Mouse (Mus musculus) frontal cortex, postnatal 14 days (tissue): ENCODE results near the gene Olfr169.
"Not testable (repeated sequence)": the region's sequence is repeated elsewhere in the genome, so short reads cannot be mapped to it uniquely, and the experiment has no call there.

ENCODE experiments used
- DNase-seq, 2 experiments: peaks; one replicate each; pipeline ENCODE4 v3.0.0; 2022; ENCODE audit warnings: low spot score in 2 of 2

Gene Olfr169

DNA sequence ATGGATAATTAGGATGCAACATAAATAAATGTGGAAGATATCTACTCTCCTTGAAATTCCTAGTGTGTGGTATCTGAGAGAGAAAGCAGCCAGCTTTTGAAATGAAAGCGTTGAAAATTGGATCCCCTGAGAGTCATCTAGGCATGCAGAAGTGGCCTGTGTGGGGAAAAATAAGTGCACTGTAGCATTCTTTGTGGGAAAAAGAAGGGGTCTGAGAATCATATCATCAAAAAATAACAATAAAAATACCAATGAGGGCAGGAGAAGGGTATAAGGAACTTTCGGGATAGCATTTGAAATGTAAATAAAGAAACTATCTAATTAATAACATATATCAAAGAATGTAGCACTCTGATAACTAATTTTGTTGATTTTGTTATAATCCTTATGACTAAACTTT is at the start of gene Olfr169:
TSS of gene Olfr169 (minus strand) at position 101 of the 400 bp plus-strand sequence.
- DNase-seq: not testable (repeated sequence)

DNA sequence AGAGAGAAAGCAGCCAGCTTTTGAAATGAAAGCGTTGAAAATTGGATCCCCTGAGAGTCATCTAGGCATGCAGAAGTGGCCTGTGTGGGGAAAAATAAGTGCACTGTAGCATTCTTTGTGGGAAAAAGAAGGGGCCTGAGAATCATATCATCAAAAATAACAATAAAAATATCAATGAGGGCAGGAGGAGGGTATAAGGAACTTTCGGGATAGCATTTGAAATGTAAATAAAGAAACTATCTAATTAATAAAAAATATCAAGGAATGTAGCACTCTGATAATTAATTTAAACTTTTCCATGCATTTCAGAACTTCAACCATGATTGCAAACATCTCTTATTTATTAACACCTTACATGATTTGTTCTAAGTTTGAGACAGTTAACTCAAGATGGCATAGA is 40.2 kb upstream of the Olfr169 start, which contains the start of gene Olfr170:
TSS of gene Olfr170 (minus strand) at position 101 of the 400 bp plus-strand sequence.
- DNase-seq: not testable (repeated sequence)

DNA sequence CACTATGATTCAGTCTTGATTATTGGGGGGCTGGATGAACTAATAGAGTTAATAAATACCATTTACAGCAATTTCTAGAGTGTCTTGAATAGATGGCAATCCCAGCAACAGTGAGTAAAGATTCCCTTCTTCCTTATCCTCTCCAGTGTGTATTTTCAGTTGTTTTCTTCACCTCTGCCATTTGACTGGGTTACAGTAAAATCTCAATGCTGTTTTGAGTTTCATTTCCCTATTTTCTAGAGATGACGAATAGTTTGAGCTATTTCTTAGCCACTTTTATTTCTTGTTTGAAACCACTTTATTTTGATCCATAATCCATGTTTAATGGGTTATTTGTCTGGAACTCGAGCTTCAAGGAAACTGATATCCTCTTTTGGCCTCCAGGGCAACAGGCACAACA is 31.6 kb upstream of the Olfr169 start:
- no peak for DNase-seq

DNA sequence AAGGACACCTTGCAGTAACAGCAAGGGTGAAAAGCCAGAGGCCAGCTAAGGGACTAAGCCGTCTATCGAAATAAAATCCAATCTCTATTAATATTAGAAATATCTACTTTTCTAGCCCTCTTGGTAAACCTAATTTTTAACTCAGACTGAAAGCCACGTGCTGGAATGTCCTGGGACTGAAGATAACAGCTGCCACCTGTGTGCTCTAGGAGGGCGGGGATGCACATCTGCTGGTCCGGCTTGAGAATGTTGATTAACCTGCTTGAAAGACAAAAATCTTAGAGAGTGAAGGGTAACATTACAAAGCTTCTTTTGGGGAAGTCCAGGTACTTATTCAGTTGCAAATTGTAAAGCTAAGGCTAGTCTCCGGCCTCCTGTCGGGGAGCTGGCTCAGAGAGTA is 18.2 kb downstream of the Olfr169 start:
- not testable (repeated sequence) for DNase-seq

DNA sequence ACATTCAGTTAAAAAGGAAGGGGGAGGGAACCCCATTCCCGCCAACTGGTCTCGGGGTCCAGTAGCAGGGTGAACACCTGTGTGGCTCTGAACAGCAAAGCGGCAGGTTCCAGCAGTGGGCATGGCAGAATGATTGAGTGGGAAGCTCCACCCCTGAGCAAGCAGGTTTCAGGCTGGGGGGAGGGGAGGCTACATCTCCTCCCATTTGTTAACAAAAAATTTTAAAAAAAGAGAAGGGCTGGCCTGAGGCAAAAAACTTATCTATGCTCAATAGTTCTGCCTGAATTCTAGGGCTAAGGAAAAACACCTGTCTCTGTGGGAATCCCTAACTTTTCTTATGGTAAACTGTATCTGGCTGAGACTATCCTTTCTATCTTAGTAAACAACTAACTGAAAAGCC is 19.4 kb downstream of the Olfr169 start:
- not testable (repeated sequence) for DNase-seq

DNA sequence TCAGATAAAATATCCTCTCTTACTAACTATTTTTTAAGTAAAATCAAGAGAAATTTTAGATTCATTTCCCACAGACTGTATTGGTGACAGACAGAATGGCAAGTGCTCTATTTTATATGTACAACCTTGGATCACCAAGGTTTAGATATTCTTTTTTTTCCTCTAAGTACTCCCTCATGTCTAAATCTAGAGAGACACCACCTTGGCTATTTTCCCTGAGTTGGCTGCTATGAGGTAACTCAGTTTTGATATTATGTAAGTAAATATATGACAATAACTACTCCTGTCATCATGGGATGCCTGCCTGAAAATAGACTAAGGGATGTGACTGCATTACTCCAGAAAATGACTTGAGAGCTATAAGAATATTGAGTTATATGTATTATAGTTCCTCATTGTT is 36.2 kb downstream of the Olfr169 start, which contains the start of gene Olfr168:
TSS of gene Olfr168 (minus strand) at position 101 of the 400 bp plus-strand sequence.
- DNase-seq: no peak

DNA sequence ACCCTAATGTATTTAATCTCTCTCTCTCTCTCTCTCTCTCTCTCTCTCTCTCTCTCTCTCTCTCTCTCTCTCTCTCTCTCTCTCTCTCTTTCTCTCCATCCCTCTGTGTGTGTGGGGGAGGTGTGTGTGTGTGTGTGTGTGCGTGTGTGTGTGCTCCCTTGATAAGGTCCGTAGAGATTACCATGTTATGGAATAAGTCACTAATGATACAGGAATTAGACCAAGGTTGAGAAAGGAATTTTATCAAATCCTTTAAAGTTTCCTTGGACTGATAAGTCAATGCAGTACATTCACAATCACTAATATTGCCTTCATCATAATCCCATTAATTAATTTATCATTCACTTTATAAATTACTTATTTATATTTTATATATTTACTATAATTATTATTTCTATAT is 49.4 kb downstream of the Olfr169 start, which contains the start of gene Olfr167:
TSS of gene Olfr167 (minus strand) at position 101 of the 400 bp plus-strand sequence.
- DNase-seq: no peak
